Mouse (Mus musculus) cortical plate, adult 2 months (tissue): ENCODE measurements around the gene Dffa.

ENCODE experiments used
- CTCF ChIP-seq: fragments of 200-500 bp; IDR thresholded peaks from 2 replicates; pipeline ENCODE4 v1.5.1; 2011; ENCODE audit warnings: mild to moderate bottlenecking, control low read depth, low read length; ENCODE audit not compliant: insufficient read depth; ENCODE audit errors: extremely low read depth
- POLR2A ChIP-seq: fragments of 200-500 bp; IDR thresholded peaks from 2 replicates; pipeline ENCODE4 v1.6.1; 2011; ENCODE audit warnings: mild to moderate bottlenecking, low read length, control low read depth; ENCODE audit not compliant: insufficient read depth; ENCODE audit errors: extremely low read depth

- no peak for TF ChIP-seq POLR2A
- peak; percentile 28; the same call in 1 of the 2 replicates for TF ChIP-seq CTCF
Observed at GRCm38 (mm10) chr4:149060621-149061431, 43.1 kb upstream of the Dffa start.
